Mouse (Mus musculus) right cerebral cortex, postnatal 14 days (tissue): Measurements from ENCODE around the gene Gpt2.
A peak's percentile ranks its signal among the peaks of the same experiment; 100 is the strongest.

ENCODE experiments used
- DNase-seq: peaks from one replicate; pipeline ENCODE4 v3.0.0; 2022

Gene Gpt2

GRCm38 (mm10) chr8:85492125-85492875, at the start of gene Gpt2:
Gene Gpt2 (plus strand): TSS chr8:85492576.
- DNase-seq: peak; percentile 93

DNA sequence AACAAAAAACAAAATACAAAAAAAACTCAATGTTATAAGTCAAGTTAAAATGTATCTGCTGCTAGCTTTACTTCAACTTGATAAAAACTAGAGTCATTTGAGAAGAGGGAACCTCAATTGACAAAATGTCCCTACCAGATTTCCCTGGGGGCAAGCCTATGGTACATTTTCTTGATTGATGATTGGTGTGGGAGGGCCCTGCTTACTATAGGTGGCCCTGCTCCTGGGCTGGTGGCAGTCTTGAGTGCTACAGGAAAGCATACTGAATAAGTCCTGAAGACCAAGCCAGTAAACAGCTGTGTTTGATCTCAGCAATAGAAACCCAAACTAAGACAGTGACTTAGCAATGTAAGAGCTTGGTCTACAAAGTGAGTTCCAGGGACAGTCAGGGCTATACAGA, 48.3 kb upstream of the Gpt2 start:
- DNase-seq: no peak

- DNase-seq: no peak
These were observed 46.3 kb upstream of the Gpt2 start for GRCm38 (mm10) chr8:85445936-85446685.

GRCm38 (mm10) chr8:85450335-85450734, 42.0 kb upstream of the Gpt2 start:
- no peak for DNase-seq

DNA sequence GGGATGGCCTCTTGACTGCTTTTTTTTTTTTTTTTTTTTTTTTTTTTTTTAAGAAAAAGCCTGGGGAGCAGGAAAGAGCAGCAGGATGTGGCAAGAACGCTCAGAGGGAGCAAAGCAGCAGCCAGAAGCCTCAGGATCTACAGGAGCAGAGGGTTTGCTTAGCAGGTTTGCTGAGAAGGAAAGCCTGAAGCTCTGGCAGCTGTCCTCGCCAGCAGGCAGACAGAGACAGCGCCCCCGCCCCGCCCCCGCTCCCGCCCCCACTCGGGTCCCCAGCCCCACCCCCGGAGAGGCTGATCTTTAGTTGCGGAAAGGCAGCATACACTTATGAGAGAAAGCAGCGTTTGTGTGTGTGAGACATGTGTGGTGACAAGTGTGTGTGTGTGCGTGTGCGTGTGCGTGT, 40.0 kb upstream of the Gpt2 start:
- DNase-seq: peak; percentile 23

GRCm38 (mm10) chr8:85453256-85453655, 39.1 kb upstream of the Gpt2 start:
- DNase-seq: no peak

GRCm38 (mm10) chr8:85454750-85455149, 37.6 kb upstream of the Gpt2 start:
- no peak for DNase-seq

DNA sequence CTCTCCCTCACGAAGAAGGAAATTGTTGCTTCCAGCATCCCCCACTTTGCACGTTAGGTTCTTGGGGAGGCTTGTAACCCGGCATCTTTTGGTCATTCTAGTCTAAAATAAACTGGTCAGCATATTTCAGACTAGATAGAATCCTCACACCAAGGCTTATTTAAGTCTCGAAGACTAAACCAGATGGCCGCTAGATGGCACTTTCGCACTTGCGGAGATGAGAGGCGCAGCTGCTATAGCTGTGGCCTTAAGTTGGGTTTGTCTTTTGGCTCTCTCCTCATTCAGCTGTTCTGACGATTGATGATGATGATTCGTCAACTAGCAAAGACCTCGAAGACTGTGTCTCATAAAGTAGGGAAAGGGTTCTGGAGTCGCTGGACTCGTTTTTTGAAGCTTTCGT, 35.8 kb upstream of the Gpt2 start:
- DNase-seq: peak; percentile 81

- no peak for DNase-seq
These were observed 32.8 kb upstream of the Gpt2 start for GRCm38 (mm10) chr8:85459582-85459981.

GRCm38 (mm10) chr8:85460804-85461203, 31.6 kb upstream of the Gpt2 start:
- no peak for DNase-seq

DNA sequence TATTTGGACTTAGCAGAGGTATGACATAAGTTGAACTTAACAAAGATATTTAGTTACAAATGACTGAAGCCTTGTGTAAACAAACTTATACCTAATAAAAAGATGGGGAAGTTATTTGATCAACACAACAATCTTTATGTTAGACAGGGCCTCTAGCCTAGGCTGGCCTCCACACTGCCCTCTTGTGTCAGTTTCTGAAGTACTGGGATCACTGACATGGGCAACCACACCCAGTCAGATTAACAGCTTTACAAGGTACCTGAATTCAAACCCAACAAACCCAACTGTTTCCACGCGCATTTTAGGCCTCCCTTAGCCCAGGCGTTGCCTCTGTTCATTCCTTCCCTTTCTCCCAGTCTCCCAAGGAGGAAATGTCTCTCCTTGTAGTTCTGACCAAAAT, 31.0 kb upstream of the Gpt2 start:
- no peak for DNase-seq

GRCm38 (mm10) chr8:85462441-85462840, 29.9 kb upstream of the Gpt2 start:
- no peak for DNase-seq

DNA sequence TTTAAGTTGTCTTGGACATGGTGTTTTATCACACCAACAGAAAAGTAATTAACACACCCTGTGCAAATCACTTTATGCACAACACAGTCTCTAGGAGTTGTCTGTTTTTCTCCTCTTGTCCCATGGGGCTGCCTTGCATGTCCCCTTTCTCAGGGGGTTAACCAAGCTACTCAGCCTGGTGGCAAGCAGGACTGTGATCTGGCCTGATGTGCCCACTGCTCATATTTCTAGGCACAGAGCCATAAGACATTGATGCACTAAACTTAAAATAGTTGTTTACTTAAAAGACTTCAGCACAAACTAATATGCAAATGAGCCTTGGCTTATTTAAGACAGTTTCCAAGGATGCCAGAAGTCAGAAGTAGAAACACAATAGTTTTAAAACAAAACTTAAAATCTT, 28.1 kb upstream of the Gpt2 start:
- DNase-seq: no peak

DNA sequence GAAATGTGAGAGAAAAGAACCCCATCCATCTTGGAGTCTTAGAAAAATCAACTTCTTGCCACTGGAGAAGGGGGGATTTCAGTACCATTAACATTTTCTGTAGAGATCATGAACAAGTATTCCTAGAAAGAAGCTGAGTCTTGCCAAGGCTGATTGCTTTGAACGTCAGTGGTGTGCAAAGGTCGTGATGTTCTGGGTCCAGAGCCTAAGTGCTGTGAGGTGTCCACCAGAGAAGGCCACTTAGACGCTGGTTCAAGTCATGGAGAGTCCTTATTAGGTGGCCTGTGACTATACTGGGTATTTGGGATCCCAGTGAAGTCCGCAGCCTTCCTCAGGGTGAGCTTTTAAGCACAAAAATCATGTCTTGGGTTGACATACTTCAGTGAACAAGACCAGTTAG, 26.3 kb upstream of the Gpt2 start:
- no peak for DNase-seq

GRCm38 (mm10) chr8:85470753-85471152, 21.6 kb upstream of the Gpt2 start:
- no peak for DNase-seq

- DNase-seq: no peak
These were observed 19.6 kb upstream of the Gpt2 start for GRCm38 (mm10) chr8:85472800-85473199.

DNA sequence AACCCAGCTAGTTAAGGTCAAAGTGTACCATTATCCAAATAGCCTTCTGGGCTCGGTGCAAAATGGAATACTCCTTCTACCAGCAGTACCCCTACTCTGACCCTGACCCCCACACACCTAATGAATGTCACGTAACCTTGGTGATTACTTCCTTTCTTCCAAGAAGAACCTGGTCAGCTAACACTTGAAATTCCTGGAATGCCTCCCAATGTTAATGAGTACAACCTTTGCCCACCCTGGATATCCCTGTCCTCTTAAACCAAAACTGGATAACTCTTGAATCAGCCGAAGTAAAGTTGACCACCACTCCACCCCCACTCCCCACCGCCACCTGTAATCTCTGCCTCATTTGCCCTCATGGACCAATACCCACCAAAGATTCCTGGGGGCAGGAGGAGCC, 19.1 kb upstream of the Gpt2 start:
- DNase-seq: no peak

DNA sequence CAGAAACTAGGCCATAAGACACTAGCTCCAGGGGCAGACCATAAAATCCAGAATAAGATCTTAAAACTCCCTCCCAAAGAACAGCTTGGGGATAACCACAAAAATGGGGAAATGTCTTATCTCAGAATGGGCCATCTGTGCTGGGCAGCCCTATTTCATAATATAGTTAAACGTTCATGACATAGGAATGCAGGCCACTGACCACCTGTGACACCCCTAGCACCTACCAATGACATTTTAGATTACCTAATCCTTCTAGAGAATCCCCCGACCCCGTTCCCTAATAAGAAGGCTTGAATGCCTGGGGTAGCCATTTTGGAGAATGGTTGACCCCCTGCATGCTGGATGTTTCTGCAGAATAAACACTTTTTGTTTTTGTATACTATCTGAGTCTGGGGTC, 17.5 kb upstream of the Gpt2 start:
- DNase-seq: no peak

- DNase-seq: no peak
These were observed 15.3 kb upstream of the Gpt2 start for GRCm38 (mm10) chr8:85476970-85477545.

DNA sequence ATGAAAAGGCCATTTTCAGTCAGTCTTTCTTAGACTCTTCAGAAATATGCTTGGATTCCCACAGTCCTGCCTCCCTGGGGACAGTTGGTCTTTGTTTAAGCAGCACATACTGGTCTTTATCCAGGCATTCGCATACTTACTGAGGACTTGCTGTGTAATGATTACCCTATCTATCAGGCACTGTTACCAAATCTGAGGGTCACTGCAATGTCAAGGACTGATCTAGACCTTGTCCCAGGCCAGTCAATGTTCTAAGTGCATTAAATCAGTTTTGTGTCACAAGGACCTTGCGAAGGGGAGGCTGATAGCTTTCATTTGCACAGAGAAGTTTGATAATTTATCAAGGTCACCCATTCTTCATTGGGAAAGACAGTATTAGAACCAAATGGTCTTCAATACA, 14.0 kb upstream of the Gpt2 start:
- DNase-seq: no peak

GRCm38 (mm10) chr8:85479710-85480109, 12.7 kb upstream of the Gpt2 start:
- no peak for DNase-seq

DNA sequence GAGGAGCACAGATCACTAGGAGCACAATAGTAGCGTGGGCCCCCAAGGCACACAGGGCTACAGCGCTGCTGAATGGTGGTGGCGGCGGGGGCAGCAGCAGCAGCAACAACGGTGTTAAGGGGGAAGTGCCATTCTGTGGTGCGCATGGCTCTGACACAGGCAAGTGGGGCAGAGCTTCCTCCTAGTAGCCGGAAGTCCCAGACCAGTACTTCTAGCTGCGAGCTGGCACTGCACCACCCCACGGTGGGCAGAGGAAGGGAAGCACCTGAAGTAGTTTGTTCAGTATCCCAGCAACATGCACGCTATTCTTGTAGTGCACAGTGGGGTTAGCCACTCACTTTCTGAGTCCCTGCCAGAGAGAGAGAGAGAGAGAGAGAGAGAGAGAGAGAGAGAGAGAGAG, 10.5 kb upstream of the Gpt2 start:
- DNase-seq: peak; percentile 45

DNA sequence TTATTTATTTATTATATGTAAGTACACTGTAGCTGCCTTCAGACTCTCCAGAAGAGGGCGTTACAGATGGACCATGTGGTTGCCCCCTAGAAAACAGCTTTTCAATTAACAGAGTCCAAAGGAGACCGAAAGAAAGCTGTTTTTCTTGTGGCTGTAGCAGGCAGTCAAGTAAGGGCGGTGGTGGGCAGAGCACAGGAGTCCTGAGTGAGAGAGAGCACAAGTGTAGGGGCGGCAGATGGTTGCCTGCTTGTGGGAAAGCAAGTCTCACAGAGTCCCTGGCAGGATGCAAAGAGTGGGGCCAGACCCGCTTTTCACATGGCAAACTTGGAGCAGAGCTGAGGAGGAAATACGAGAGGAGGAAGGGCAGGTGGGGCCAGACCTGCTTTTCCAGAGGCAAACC, 9.9 kb upstream of the Gpt2 start:
- no peak for DNase-seq

DNA sequence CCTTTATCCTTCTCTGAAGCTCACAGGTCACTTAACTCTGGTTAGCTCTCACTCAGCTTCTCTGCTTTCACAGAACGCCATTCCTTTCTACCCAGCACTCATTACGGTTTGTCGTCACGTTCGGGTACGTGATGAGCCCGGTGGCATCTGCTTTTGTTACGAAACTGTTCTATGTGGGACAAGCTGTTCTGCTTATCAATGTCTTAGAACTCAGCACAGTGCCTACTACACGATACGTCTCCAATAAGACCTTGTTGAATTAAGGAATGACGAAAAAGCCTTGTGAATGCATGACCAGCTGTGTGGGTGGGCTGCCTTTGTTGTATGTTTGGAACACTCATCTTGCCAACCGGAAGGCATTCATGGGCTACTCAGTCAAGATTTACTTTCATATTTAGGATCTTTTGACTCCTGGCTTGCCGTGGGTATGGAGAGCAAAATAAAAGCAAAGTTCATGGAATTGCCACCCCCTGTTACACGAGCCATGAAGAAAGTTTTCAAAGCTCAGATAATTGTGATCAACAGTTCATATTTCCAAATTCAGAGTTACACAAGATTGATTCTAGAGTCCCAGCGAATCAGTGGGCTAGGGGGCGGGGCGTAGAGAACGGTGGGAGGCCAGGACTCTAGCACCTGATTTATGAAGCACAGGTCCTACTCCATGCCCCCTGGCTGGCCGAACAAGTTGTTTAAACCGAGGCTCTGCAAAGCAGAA, 4.3 kb upstream of the Gpt2 start:
- no peak for DNase-seq
